Mouse (Mus musculus) bone marrow macrophage, adult 2 months (primary cell): ENCODE data around the gene Prss48.

Experiments
- CTCF ChIP-seq: IDR thresholded peaks from 2 replicates; pipeline ENCODE4 v1.5.1; 2012; ENCODE audit warnings: low read depth, mild to moderate bottlenecking, low read length, moderate library complexity
- POLR2A ChIP-seq: IDR thresholded peaks from 2 replicates; pipeline ENCODE4 v1.6.1; 2012; ENCODE audit warnings: mild to moderate bottlenecking, low read depth, low read length, borderline replicate concordance

GRCm38 (mm10) chr3:85970742-85971598 is 31.3 kb downstream of the Prss48 start, which contains the start of gene Sh3d19:
- no peak for TF ChIP-seq CTCF
- TF ChIP-seq POLR2A: no peak
